Mouse (Mus musculus) stomach, postnatal 0 days (tissue): ENCODE measurements around the gene Trib3.

Experiments used
- CTCF ChIP-seq: IDR thresholded peaks from 2 replicates; pipeline ENCODE4 v1.5.1; 2016; ENCODE audit warnings: antibody characterized with exemption, low read depth, mild to moderate bottlenecking, moderate library complexity
- EP300 ChIP-seq: optimal IDR thresholded peaks from 2 replicates; pipeline ENCODE3; 2016; ENCODE audit warnings: antibody characterized with exemption

- TF ChIP-seq EP300 (no peak), CTCF (no peak)
Measured at GRCm38 (mm10) chr2:152305480-152305879, 38.4 kb downstream of the Trib3 start.
